In the genomic region with DNA sequence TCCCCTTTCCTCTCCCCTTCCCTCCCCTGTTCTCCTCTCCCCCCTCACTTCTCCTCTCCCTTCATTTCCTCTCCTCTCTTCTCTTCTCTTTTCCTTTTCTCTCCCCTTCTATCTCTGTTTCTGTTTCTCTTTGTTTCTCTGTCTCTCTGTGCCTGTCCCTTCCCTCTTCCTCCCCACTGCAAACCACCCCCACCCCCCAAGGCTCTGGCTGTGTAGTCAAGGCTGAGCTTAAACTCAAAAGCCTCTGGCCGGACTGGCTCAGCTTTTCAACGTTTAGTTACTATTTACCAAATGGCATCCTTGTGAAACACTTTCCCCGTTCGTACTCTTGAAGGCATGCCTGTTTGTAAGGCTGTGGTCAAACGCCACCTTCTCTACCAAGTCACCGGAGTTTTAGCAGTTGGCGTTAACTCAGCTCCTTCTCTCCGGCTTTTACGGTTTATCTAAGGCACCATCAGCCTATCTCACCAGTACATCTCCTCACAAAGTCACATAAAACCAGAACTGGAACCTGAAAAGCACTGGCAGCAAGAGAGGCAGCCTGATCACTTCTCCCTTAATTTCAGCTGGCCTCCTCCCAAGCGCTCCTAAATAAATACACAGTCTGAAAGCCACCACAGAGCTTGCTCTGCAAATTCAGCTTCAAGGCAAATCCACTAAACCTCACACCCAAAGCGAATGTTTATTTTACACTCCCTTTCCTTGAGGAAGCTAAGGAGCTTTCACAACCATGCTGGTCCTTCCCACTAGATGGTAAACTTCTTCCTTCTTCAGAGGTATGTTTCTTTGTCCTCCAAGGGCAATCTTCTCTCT, we compare ENCODE assay signal across 9 mouse cellular contexts. TPM values are rescaled to one million over a fixed set of nuclear protein-coding genes. Genes with fewer than 3 reads are reported as not detected.
DNase-seq lines count a peak whose midpoint lies in the region; ATAC-seq and TF ChIP-seq lines count a peak whose summit lies in the region.
"Had no signal": no experiment of that assay in that cellular context is flagged by ENCODE, and none has a peak within 500 bp of the region (broad histone marks: within the 10 kb centered on the region; RNA-seq: fewer than 3 reads in every experiment).

No protein-coding gene starts in this region.

- no peak overlapping the region for H3K9ac ChIP-seq in midbrain, embryonic 14.5 days (replicated peaks; ENCODE audit: low read length)
- no peak overlapping the region for H3K9ac ChIP-seq in midbrain, embryonic 13.5 days (replicated peaks)

- no peak overlapping the region for H3K4me2 ChIP-seq in midbrain, embryonic 14.5 days (ENCODE audit: low read length)
- no peak overlapping the region for H3K4me2 ChIP-seq in midbrain, embryonic 13.5 days (replicated peaks)

- H3K9me3 ChIP-seq in midbrain, embryonic 14.5 days (ENCODE audit: control insufficient read depth, low read length) = no peaks in the 10 kb centered on the region
- H3K9me3 ChIP-seq in midbrain, embryonic 13.5 days = no peaks in the 10 kb centered on the region

- H3K4me1 ChIP-seq in midbrain, embryonic 14.5 days (ENCODE audit: control insufficient read depth, insufficient read depth, low read length) = no peaks in the 10 kb centered on the region
- no peaks in the 10 kb centered on the region for H3K4me1 ChIP-seq in midbrain, embryonic 13.5 days (replicated peaks)
- no peaks in the 10 kb centered on the region for H3K4me1 ChIP-seq in cerebellum, adult 2 months (ENCODE audit: control insufficient read depth, insufficient read depth, low read length)

- 52% methylated on average over 11 of the region's 11 CpGs for WGBS in midbrain, embryonic 14.5 days
- 46% methylated on average over 11 of the region's 11 CpGs for WGBS in midbrain, embryonic 13.5 days
- WGBS in cerebellum, adult 2 months = 46% methylated on average over 11 of the region's 11 CpGs

- H3K36me3 ChIP-seq in midbrain, embryonic 14.5 days (ENCODE audit: control insufficient read depth, insufficient read depth, low read length) = no peaks in the 10 kb centered on the region
- H3K36me3 ChIP-seq in midbrain, embryonic 13.5 days = no peaks in the 10 kb centered on the region

- TF ChIP-seq CTCF in cerebellum, adult 2 months (IDR thresholded peaks at IDR 0.05; ENCODE audit: borderline replicate concordance, insufficient read depth, low read depth, low read length) = no peak

- no peak overlapping the region for H3K27ac ChIP-seq in midbrain, embryonic 14.5 days (replicated peaks; ENCODE audit: low read depth, low read length)
- H3K27ac ChIP-seq in midbrain, embryonic 13.5 days = no peak overlapping the region
- no peak overlapping the region for H3K27ac ChIP-seq in cerebellum, adult 2 months (ENCODE audit: insufficient read depth, low read length)

- TF ChIP-seq POLR2A in cerebellum, adult 2 months (IDR thresholded peaks at IDR 0.05; ENCODE audit: borderline replicate concordance, insufficient read depth, low read length) = no peak

- no peaks in the 10 kb centered on the region for H3K27me3 ChIP-seq in midbrain, embryonic 14.5 days (ENCODE audit: control insufficient read depth, insufficient read depth, low read length)
- no peaks in the 10 kb centered on the region for H3K27me3 ChIP-seq in midbrain, embryonic 13.5 days
- no peaks in the 10 kb centered on the region for H3K27me3 ChIP-seq in cerebellum, adult 2 months (ENCODE audit: control insufficient read depth, insufficient read depth, low read length)

- H3K4me3 ChIP-seq in midbrain, embryonic 14.5 days (replicated peaks; ENCODE audit: low read depth, low read length) = no peak overlapping the region
- no peak overlapping the region for H3K4me3 ChIP-seq in midbrain, embryonic 13.5 days (replicated peaks)
- no peak overlapping the region for H3K4me3 ChIP-seq in cerebellum, adult 2 months (replicated peaks; ENCODE audit: insufficient read depth, low read depth, low read length)

- DNase-seq in midbrain, embryonic 14.5 days = peak; percentile 14
- peak; percentile 40 to 51 for DNase-seq in kidney, postnatal 25 days
- DNase-seq in lung, postnatal 36 days = peak; percentile 57
- no peak for DNase-seq in cerebellum, adult 2 months
- DNase-seq in spleen, adult 18-20 months = no peak
- DNase-seq in frontal cortex, postnatal 25 days (ENCODE audit: low spot score in 2 of 2) = no peak

- no peak for ATAC-seq in midbrain, embryonic 14.5 days (ENCODE audit: low FRiP score, low TSS enrichment)
- no peak for ATAC-seq in midbrain, embryonic 13.5 days
- peak; percentile 52 for ATAC-seq in granulocyte monocyte progenitor cell, adult 5-6 weeks (replicated peaks; ENCODE audit: poor library complexity, severe bottlenecking)

RNA-seq across cellular contexts. Expression of gene 4930522H14Rik, which starts 19.4 kb away (rescaled TPM):
- polyA plus RNA-seq in midbrain, embryonic 14.5 days (2014; fragmentation: Nextera tagmentation; extraction: Ambion mirVana) = not detected in 2 replicates
- not detected in 2 replicates for polyA plus RNA-seq in midbrain, embryonic 13.5 days (2015; fragmentation: Nextera tagmentation; extraction: Ambion mirVana)
- total RNA-seq in granulocyte monocyte progenitor cell, adult 5-6 weeks (2014; fragmentation: Nextera tagmentation) = not detected in 2 replicates
- not detected in 2 replicates for total RNA-seq in granulocyte monocyte progenitor cell, adult 5-6 weeks (2017)
- not detected in 2 replicates for polyA plus RNA-seq in cerebellum, adult 2 months (2012; rRNA removed)
- total RNA-seq: layer of hippocampus, adult 8-10 months had no signal

Comparison
In these comparisons a context has a peak if more than half of its experiments do, and no peak if none do; other contexts are left out.
1. DNase-seq: peak in midbrain, embryonic 14.5 days (single experiment), kidney, postnatal 25 days (2 of 2) and lung, postnatal 36 days (single experiment); none in cerebellum, adult 2 months (0 of 2), spleen, adult 18-20 months (0 of 2) and frontal cortex, postnatal 25 days (0 of 2).